ENCODE assay signal across 11 mouse cellular contexts in the genomic region with DNA sequence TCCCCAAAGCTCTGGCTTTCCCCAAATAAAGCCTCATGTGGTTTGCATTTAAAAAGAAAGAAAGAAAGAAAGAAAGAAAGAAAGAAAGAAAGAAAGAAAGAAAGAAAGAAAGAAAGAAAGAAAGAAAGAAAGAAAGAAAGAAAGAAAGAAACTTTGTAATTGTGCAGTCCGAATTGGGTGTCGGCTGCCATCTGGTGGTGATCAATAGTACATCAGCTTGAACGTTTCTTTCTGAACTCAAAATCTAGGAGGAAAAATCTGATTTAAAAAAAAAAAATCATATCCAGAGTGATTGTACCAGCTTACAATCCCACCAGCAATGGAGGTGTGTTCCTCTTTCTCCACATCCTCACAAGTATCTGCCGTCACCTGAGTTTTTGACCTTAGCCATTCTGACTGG. TPM values are rescaled to one million over a fixed set of nuclear protein-coding genes. Genes with fewer than 3 reads are reported as not detected.
A peak's percentile ranks its signal among the peaks of the same experiment; 100 is the strongest.
DNase-seq lines count a peak whose midpoint lies in the region; ATAC-seq and TF ChIP-seq lines count a peak whose summit lies in the region.
"Not testable (repeated sequence)": the region's sequence is repeated elsewhere in the genome, so short reads cannot be mapped to it uniquely, and the experiment has no call there.
"Had no signal": no experiment of that assay in that cellular context is flagged by ENCODE, and none has a peak within 500 bp of the region (broad histone marks: within the 10 kb centered on the region; RNA-seq: fewer than 3 reads in every experiment).

No protein-coding gene starts in this region.

- H3K27ac ChIP-seq in MEL (ENCODE audit: control insufficient read depth, low read depth, low read length); hindbrain, embryonic 14.5 days: not testable (repeated sequence)

- not testable (repeated sequence) for H3K79me2 ChIP-seq in MEL (ENCODE audit: control insufficient read depth, insufficient read depth, low read length, poor library complexity)

- peak; percentile 25 to 61 (median 53); a peak in 5 of 6 replicates for TF ChIP-seq CTCF in MEL (IDR thresholded peaks at IDR 0.05 in 2 of 3, conservative IDR thresholded peaks at IDR 0.05 in 1 of 3; ENCODE audit: control insufficient read depth in 1 of 3, insufficient read depth in 1 of 3, low read depth in 2 of 3, low read length in 3 of 3, poor library complexity in 1 of 3, severe bottlenecking in 1 of 3)

- not testable (repeated sequence) for H3K9ac ChIP-seq in MEL (ENCODE audit: control insufficient read depth, low read depth, low read length, poor library complexity, severe bottlenecking); hindbrain, embryonic 14.5 days

- not testable (repeated sequence) for H3K4me1 ChIP-seq in MEL (ENCODE audit: control insufficient read depth in 1 of 2, insufficient read depth in 2 of 2, low read length in 2 of 2); hindbrain, embryonic 14.5 days (replicated peaks; ENCODE audit: control insufficient read depth, insufficient read depth, low read length)

- TF ChIP-seq POLR2A in MEL (IDR thresholded peaks at IDR 0.05; ENCODE audit: control insufficient read depth in 1 of 2, insufficient read depth in 1 of 2, low read depth in 1 of 2, low read length in 2 of 2, poor library complexity in 1 of 2): not testable (repeated sequence)

- H3K27me3 ChIP-seq in MEL (ENCODE audit: control insufficient read depth in 1 of 2, insufficient read depth in 2 of 2, low read length in 2 of 2); hindbrain, embryonic 14.5 days (ENCODE audit: control insufficient read depth, insufficient read depth, low read length): not testable (repeated sequence)

- TF ChIP-seq EP300 in MEL (IDR thresholded peaks at IDR 0.05; ENCODE audit: low read depth in 1 of 2, low read length in 2 of 2): not testable (repeated sequence)

- peak; percentile 47 for DNase-seq in MEL (ENCODE audit: low read depth, low spot score)
- DNase-seq in c-Kit-positive CD71-positive TER-119-negative erythroid progenitor cells, embryonic 14.5 days (ENCODE audit: low read depth): peak; percentile 14
- DNase-seq in embryo, embryonic 10.5 days (ENCODE audit: low spot score): peak; percentile 47
- peak; percentile 66 for DNase-seq in hindbrain, embryonic 14.5 days (ENCODE audit: low spot score)
- DNase-seq in layer of hippocampus, postnatal 14 days (ENCODE audit: low spot score in 2 of 2): peak; percentile 16 to 21
- peak; percentile 4 for DNase-seq in lung, postnatal 14 days
- DNase-seq in right cerebral cortex, adult 2 months (ENCODE audit: low spot score in 2 of 2): peak; percentile 42 to 44

- not testable (repeated sequence) for ATAC-seq in hindbrain, embryonic 14.5 days (ENCODE audit: low FRiP score)

- not testable (repeated sequence) for H3K9me3 ChIP-seq in MEL (replicated peaks; ENCODE audit: insufficient read depth, low read length); hindbrain, embryonic 14.5 days (ENCODE audit: control insufficient read depth, low read length)

- H3K4me3 ChIP-seq in MEL (ENCODE audit: control insufficient read depth in 1 of 2, insufficient read depth in 1 of 2, low read depth in 2 of 2, low read length in 2 of 2); hindbrain, embryonic 14.5 days (replicated peaks; ENCODE audit: low read length): not testable (repeated sequence)

- H3K4me2 ChIP-seq in hindbrain, embryonic 14.5 days (replicated peaks): not testable (repeated sequence)

- TF ChIP-seq RAD21 in MEL (IDR thresholded peaks at IDR 0.05; ENCODE audit: low read depth, low read length): peak; percentile 65

- H3K36me3 ChIP-seq in MEL (ENCODE audit: control insufficient read depth in 1 of 2, insufficient read depth in 2 of 2, low read length in 2 of 2); hindbrain, embryonic 14.5 days (replicated peaks; ENCODE audit: control insufficient read depth, insufficient read depth): not testable (repeated sequence)

- WGBS in hindbrain, embryonic 14.5 days: 21% methylated on average over 4 of the region's 4 CpGs

TF ChIP-seq in MEL, 35 proteins besides CTCF, POLR2A, EP300 and RAD21:
- TF ChIP-seq ZC3H11A (IDR thresholded peaks at IDR 0.05; ENCODE audit: low read depth, low read length) (peak; percentile 48), SMC3 (IDR thresholded peaks at IDR 0.05; ENCODE audit: low read depth, low read length) (peak; percentile 85)

RNA-seq across cellular contexts. Expression of gene Neurod4, which starts 18.7 kb away (rescaled TPM):
- not detected in 2 replicates for total RNA-seq in MEL (2012; rRNA removed)
- polyA plus RNA-seq in MEL (2012; ENCODE audit: insufficient read depth in 1 of 2, insufficient read length in 2 of 2, low read depth in 1 of 2, low replicate concordance in 2 of 2, missing spikeins in 1 of 2): not detected
- polyA plus RNA-seq in hindbrain, embryonic 14.5 days (2014; fragmentation: Nextera tagmentation; extraction: Ambion mirVana): 1.2 and 2.1 TPM in 2 replicates
- under 1 TPM; 0.19 to 0.30 TPM for total RNA-seq in layer of hippocampus, postnatal 14 days (2021)
- total RNA-seq: heart, postnatal 14 days had no signal
- polyA plus RNA-seq: gonadal fat pad, adult 2 months; macrophage; myocyte had no signal

RNA-seq across cellular contexts. Expression of gene Tespa1, which starts 23.9 kb away (rescaled TPM):
- total RNA-seq in MEL (2012; rRNA removed): 2.7 and 7.8 TPM in 2 replicates
- 1 to 10 TPM in 1 of 2 experiments, not detected in 1; 3.5 TPM for polyA plus RNA-seq in MEL (2012; ENCODE audit: insufficient read depth in 1 of 2, insufficient read length in 2 of 2, low read depth in 1 of 2, low replicate concordance in 2 of 2, missing spikeins in 1 of 2)
- not detected in 2 replicates for polyA plus RNA-seq in hindbrain, embryonic 14.5 days (2014; fragmentation: Nextera tagmentation; extraction: Ambion mirVana)
- total RNA-seq in layer of hippocampus, postnatal 14 days (2021): 1 to 10 TPM; 1.3 to 1.6 TPM
- polyA plus RNA-seq: myocyte had no signal

Comparison
In these comparisons a context has a peak if more than half of its experiments do, and no peak if none do; other contexts are left out.
1. DNase-seq: peak in every context shown above with its lines; median percentile 66 in hindbrain, embryonic 14.5 days; 47 in MEL; 47 in embryo, embryonic 10.5 days; 43 in right cerebral cortex, adult 2 months; 18 in layer of hippocampus, postnatal 14 days; 14 in c-Kit-positive CD71-positive TER-119-negative erythroid progenitor cells, embryonic 14.5 days; 4 in lung, postnatal 14 days.